Mouse (Mus musculus) midbrain, embryonic 14.5 days (tissue): ENCODE data around the gene Rims4. TPM values are rescaled to one million over a fixed set of nuclear protein-coding genes. Genes with fewer than 3 reads are reported as not detected.
A peak's percentile ranks its signal among the peaks of the same experiment; 100 is the strongest.

ENCODE experiments used
- ATAC-seq: fragments of 200-750 bp; cut with Nextera tagmentation; 2 replicates; pipeline ENCODE4 v1.8.0; 2017; ENCODE audit warnings: moderate number of reproducible peaks, moderate library complexity; ENCODE audit not compliant: low FRiP score, low TSS enrichment
- DNase-seq: peaks from one replicate; pipeline ENCODE4 v3.0.0-alpha.2; 2015
- H3K27ac ChIP-seq: fragments of 300-500 bp; sonication (generic); replicated peaks from 2 replicates; pipeline ENCODE4 v1.5.1; 2014; ENCODE audit warnings: mild to moderate bottlenecking, low read depth, low read length, moderate library complexity
- H3K27me3 ChIP-seq: fragments of 300-500 bp; sonication (generic); 2 replicates; pipeline ENCODE4 v1.6.1; 2014; ENCODE audit warnings: low read length, control low read depth, mixed read lengths; ENCODE audit not compliant: control insufficient read depth, insufficient read depth
- H3K36me3 ChIP-seq: fragments of 300-500 bp; sonication (generic); 2 replicates; pipeline ENCODE4 v1.6.1; 2014; ENCODE audit warnings: low read length, control low read depth; ENCODE audit not compliant: control insufficient read depth, insufficient read depth
- H3K4me1 ChIP-seq: fragments of 300-500 bp; sonication (generic); 2 replicates; pipeline ENCODE4 v1.6.1; 2014; ENCODE audit warnings: mild to moderate bottlenecking, antibody characterized with exemption, low read length, control low read depth; ENCODE audit not compliant: control insufficient read depth, insufficient read depth
- H3K4me2 ChIP-seq: fragments of 300-500 bp; sonication (generic); 2 replicates; pipeline ENCODE4 v1.6.1; 2014; ENCODE audit warnings: mild to moderate bottlenecking, low read length, moderate library complexity
- H3K4me3 ChIP-seq: fragments of 300-500 bp; sonication (generic); replicated peaks from 2 replicates; pipeline ENCODE4 v1.5.1; 2014; ENCODE audit warnings: low read depth, low read length
- H3K9ac ChIP-seq: fragments of 300-500 bp; sonication (generic); replicated peaks from 2 replicates; pipeline ENCODE4 v1.6.1; 2014; ENCODE audit warnings: mild to moderate bottlenecking, low read length, moderate library complexity
- H3K9me3 ChIP-seq: fragments of 300-500 bp; sonication (generic); 2 replicates; pipeline ENCODE4 v1.6.1; 2016; ENCODE audit warnings: low read length, control low read depth, mixed read lengths; ENCODE audit not compliant: control insufficient read depth
- WGBS: fragments of 180-500 bp; shearing (Covaris S2); extraction: QIAGEN DNeasy Blood & Tissue Kit; methylation state at CpG from one replicate; pipeline ENCODE4 v1.1.7; 2014; 5-methylcytosine and 5-hydroxymethylcytosine counted together
- polyA plus RNA-seq: library from polyadenylated mRNA; unstranded; fragments of >200 nt; fragmentation: Nextera tagmentation; extraction: Ambion mirVana; gene quantifications from 2 replicates; pipeline ENCODE4 v1.2.1, GENCODE M21; 2014

Rims4 gene
- polyA plus RNA-seq, 1 experiment from 2014 or later: 6.2 TPM

DNA sequence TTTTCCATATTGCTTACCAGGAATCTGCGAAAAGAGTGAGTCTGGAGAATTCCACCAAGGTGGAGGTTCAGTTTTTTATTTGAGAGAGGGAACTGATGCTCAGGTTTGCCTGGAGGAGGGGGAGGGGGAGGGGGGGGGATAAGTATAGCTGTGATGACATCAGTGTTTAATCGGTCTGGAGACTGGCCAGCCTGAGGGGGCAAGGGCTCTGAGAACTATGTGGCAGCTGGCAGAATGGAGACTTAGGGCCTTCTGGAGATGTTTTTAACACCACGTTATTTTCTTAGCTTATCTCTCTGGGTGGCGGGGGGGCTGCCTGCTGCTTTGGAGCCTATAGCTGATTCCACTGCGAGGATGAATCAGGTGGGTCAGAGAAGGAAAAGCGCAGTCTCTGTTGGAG is 24.6 kb upstream of the Rims4 start:
- H3K27ac ChIP-seq: no peak overlapping the region
- no peaks in the 10 kb centered on the region for H3K4me1 ChIP-seq
- no peak overlapping the region for H3K9ac ChIP-seq
- ATAC-seq: no peak
- H3K36me3 ChIP-seq: no peaks in the 10 kb centered on the region
- H3K27me3 ChIP-seq: no peaks in the 10 kb centered on the region
- WGBS: 75% methylated on average over 6 of the region's 6 CpGs
- DNase-seq: no peak
- H3K4me2 ChIP-seq: no peak overlapping the region
- no peaks in the 10 kb centered on the region for H3K9me3 ChIP-seq
- no peak overlapping the region for H3K4me3 ChIP-seq

DNA sequence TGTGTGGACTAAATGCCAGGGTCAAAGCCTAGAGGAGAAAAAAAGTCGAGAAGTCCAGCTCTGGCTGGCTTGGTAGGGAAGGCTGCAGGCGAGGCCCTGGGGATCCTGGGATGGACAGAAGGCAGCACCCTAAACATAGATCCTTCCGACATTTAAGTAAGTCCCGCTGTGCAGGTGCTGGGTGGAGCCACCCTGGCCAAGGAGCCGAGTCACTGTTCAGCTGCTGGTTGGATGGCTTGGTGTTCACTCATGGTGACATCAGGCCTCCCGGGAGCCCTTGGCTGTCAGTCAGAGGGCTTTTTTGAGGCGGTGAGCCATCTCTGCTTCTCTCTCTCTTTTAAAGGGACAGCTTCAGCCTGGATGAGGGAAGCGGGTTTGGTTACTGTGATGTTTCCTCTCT is 21.0 kb upstream of the Rims4 start:
- ATAC-seq: no peak
- H3K27me3 ChIP-seq: no peaks in the 10 kb centered on the region
- no peaks in the 10 kb centered on the region for H3K4me1 ChIP-seq
- DNase-seq: peak; percentile 73
- H3K4me2 ChIP-seq: peak overlapping the region; percentile 24; the same call in 1 of the 2 replicates
- WGBS: 34% methylated on average over 8 of the region's 8 CpGs
- no peaks in the 10 kb centered on the region for H3K36me3 ChIP-seq
- H3K27ac ChIP-seq: 0 out of 2 replicates have a peak overlapping the region, but pooled peaks have one; percentile 26
- H3K9ac ChIP-seq: peak overlapping the region; percentile 34; the same call in 1 of the 2 replicates
- H3K9me3 ChIP-seq: no peaks in the 10 kb centered on the region
- no peak overlapping the region for H3K4me3 ChIP-seq

DNA sequence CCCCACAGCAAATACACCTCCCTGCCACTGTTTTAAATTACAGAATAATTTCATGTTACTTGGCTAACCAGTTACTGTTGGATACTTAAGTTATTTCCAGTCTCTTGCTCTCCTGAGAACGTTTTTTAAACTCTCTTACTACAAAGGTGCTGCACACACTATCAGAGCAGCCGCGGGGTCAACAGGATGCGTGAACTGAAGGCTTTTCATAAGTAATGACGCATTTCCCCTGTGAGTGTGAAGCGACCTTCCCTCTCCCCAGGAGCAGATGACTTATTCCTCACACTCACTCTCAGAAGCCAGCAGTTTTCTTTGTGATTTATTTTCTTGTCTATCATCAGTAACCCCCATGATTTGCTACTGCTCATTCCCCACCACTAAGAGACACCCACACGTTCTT is 13.7 kb upstream of the Rims4 start:
- Histone ChIP-seq H3K27me3 (no peaks in the 10 kb centered on the region), H3K4me1 (no peaks in the 10 kb centered on the region), H3K9me3 (no peaks in the 10 kb centered on the region), H3K4me3 (no peak overlapping the region), H3K27ac (no peak overlapping the region), H3K4me2 (no peak overlapping the region), H3K36me3 (no peaks in the 10 kb centered on the region), H3K9ac (no peak overlapping the region)
- WGBS: 62% methylated on average over 7 of the region's 7 CpGs
- ATAC-seq (no peak), DNase-seq (no peak)

DNA sequence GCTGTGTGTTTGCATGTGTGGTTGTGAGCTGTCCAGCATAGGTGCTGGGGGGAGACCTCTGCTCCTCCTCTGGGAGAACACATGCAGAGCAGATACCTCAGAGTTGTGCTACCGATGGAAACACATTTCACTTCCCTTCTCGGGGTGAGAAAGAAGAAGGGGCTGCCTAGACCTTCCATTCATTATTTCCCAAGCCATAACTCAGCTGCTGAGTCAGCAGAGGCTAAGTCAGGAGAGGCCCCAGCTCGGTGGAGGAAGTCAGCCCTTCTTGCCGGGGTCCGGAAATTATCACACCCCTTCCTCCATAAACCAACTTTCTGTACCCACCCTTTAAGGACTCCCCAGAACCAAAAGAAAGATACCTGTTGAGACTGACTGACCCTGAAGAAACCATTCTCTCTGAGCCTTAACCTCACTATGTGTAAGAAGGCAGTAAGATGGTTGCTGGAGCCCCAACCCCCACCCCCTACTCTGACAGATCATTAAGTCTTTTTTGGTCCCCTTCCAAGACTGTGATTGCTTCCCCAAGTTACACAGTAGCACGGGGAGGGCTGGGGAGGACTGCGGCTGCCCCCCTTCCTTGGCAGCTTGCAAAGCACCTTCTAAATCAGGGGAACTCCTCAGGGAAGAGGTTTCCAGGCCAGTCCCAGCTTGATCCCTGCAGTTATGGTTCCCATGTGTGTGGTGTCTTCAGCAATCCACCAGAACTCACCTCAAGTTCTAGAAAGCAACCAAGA is 10.1 kb upstream of the Rims4 start:
- WGBS: 84% methylated on average over 7 of the region's 7 CpGs
- DNase-seq (no peak), ATAC-seq (no peak)
- no peak overlapping the region for H3K4me3 ChIP-seq
- H3K27me3 ChIP-seq: no peaks in the 10 kb centered on the region
- no peaks in the 10 kb centered on the region for H3K4me1 ChIP-seq
- no peak overlapping the region for H3K27ac ChIP-seq
- no peak overlapping the region for H3K4me2 ChIP-seq
- H3K36me3 ChIP-seq: no peaks in the 10 kb centered on the region
- no peaks in the 10 kb centered on the region for H3K9me3 ChIP-seq
- no peak overlapping the region for H3K9ac ChIP-seq

DNA sequence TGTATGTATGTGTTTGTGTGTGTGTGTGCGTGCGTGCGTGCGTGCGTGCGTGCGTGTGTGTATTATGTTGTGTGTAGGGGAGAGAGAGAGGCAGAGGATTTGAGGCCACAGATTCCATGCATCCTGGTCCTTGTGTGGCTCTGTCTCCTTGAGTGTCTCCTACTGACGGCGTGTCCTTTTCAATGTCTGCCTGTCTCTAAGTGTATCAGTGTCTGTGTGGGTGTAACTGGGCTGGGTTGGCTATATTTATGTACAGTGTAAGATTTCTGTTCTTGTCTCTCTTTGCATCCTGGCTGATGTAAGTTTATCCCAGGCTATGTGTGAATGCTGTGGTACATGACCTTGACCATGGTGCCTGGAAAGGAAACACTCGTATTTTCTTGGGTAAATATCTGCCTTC is 6.6 kb upstream of the Rims4 start:
- DNase-seq: no peak
- Histone ChIP-seq H3K4me1 (no peaks in the 10 kb centered on the region), H3K4me2 (no peak overlapping the region), H3K9me3 (no peaks in the 10 kb centered on the region), H3K36me3 (no peaks in the 10 kb centered on the region), H3K4me3 (no peak overlapping the region), H3K27me3 (no peaks in the 10 kb centered on the region; the same call in 1 of the 2 replicates), H3K9ac (no peak overlapping the region), H3K27ac (no peak overlapping the region)
- WGBS: 92% methylated on average over 10 of the region's 10 CpGs
- no peak for ATAC-seq

DNA sequence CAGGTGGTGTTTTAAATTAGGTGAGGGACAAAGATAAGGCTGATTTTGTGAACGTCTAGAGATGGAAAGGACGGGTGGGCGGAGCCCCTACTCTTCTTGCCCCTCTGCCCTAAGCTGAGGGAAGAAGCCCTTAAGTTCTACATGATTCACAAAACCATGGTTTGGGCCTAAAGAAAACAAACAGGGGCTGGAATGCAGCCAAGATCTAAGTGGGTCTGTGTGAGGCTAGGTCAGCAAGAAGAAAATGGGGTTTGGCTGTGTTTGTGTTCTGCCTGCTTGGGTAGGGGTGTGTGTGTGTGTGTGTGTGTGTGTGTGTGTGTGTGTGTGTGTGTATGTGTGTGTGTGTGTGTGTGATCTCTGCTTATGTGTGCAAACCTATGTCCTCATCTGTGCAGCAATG is 6.0 kb upstream of the Rims4 start:
- no peaks in the 10 kb centered on the region for H3K36me3 ChIP-seq
- H3K9ac ChIP-seq: no peak overlapping the region
- ATAC-seq (no peak), DNase-seq (no peak)
- no peaks in the 10 kb centered on the region for H3K4me1 ChIP-seq
- no peak overlapping the region for H3K27ac ChIP-seq
- H3K4me3 ChIP-seq: no peak overlapping the region
- H3K4me2 ChIP-seq: no peak overlapping the region
- H3K27me3 ChIP-seq: peaks cover 5% of the 10 kb centered on the region
- WGBS: 83% methylated on average over 3 of the region's 3 CpGs
- H3K9me3 ChIP-seq: no peaks in the 10 kb centered on the region

DNA sequence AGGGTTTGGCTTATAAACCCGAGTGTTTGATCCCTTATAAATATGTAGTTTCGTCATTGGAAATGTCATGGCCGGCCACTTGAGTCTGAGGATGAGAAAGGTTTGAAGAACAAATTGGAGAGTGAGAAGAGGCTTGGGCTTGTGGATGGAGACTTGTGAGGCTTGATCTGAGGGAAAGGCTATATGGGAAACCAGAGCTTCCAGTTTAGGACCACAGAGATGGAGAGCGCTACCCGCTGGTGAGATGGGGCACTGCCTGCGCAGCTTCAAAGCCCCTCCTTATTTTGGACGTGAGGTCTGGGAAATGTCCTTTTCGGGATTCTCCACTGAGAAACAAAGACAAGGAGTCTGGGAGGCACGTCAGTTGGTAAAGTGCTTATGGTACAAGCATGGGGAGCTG is 4.6 kb upstream of the Rims4 start:
- Histone ChIP-seq H3K4me1 (0 out of 2 replicates have a peak, but pooled peaks cover under 1% of the 10 kb centered on the region), H3K27me3 (peaks cover 11% of the 10 kb centered on the region), H3K4me3 (no peak overlapping the region), H3K9ac (no peak overlapping the region), H3K36me3 (no peaks in the 10 kb centered on the region), H3K9me3 (no peaks in the 10 kb centered on the region), H3K27ac (no peak overlapping the region), H3K4me2 (no peak overlapping the region)
- DNase-seq: no peak
- 56% methylated on average over 9 of the region's 9 CpGs for WGBS
- no peak for ATAC-seq

DNA sequence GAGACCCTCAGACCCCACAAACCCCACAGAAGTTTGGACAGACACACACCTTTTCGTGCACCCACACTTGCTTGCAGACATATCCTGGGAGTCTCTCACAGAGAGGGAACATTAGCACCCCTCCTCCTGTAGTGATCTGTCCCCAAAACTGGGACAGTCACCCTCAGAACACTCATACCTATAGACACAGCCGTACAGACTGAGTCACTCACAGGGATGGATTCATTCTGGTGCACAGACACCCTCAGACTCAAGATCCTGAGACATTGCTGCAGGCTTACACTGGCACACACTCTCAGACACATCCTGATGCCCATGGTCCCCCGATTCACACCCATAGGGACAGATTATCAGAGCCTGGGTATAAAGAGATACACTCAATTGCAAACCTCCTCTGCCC is 1.1 kb upstream of the Rims4 start:
- Histone ChIP-seq H3K36me3 (no peaks in the 10 kb centered on the region), H3K4me2 (peak overlapping the region; percentile 82), H3K9me3 (no peaks in the 10 kb centered on the region), H3K27ac (no peak overlapping the region), H3K27me3 (peaks cover 17% of the 10 kb centered on the region), H3K4me1 (0 out of 2 replicates have a peak, but pooled peaks cover 5% of the 10 kb centered on the region), H3K9ac (peak overlapping the region; percentile 80; the same call in 1 of the 2 replicates), H3K4me3 (peak overlapping the region; percentile 64)
- ATAC-seq (no peak), DNase-seq (no peak)
- 69% methylated on average over 3 of the region's 3 CpGs for WGBS

DNA sequence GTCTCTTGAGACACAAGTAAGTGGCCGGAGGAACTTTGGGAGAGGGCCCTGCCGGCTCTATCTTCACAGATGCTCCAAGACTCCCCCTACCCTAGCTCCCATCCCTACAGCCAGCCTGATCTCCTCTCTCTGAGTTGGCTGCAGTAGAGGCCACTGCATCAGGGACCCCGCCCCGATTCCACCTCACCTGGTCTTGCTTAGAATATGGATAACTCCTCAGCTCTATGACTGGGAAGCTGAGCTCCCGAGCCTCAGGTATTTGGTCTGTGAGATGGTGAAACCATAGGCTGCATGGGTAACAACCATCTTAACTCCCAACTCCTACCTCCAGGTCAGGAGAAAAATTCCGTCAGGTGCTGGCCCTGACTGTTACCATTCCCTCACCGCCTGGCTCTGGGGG is 1.8 kb downstream of the Rims4 start:
- H3K36me3 ChIP-seq: no peaks in the 10 kb centered on the region
- WGBS: 88% methylated on average over 7 of the region's 7 CpGs
- no peak for ATAC-seq
- no peaks in the 10 kb centered on the region for H3K9me3 ChIP-seq
- no peak overlapping the region for H3K9ac ChIP-seq
- H3K4me2 ChIP-seq: peak overlapping the region; percentile 82
- no peak for DNase-seq
- no peak overlapping the region for H3K27ac ChIP-seq
- H3K4me3 ChIP-seq: no peak overlapping the region
- peaks cover 17% of the 10 kb centered on the region for H3K27me3 ChIP-seq
- peaks cover 17% of the 10 kb centered on the region for H3K4me1 ChIP-seq
